Mouse (Mus musculus): ENCODE results near the gene Aatk. TPM values are rescaled to one million over a fixed set of nuclear protein-coding genes. Genes with fewer than 3 reads are reported as not detected.

Gene Aatk
- total RNA-seq, 2 experiments from 2014 or later = 213 to 224 TPM

DNA sequence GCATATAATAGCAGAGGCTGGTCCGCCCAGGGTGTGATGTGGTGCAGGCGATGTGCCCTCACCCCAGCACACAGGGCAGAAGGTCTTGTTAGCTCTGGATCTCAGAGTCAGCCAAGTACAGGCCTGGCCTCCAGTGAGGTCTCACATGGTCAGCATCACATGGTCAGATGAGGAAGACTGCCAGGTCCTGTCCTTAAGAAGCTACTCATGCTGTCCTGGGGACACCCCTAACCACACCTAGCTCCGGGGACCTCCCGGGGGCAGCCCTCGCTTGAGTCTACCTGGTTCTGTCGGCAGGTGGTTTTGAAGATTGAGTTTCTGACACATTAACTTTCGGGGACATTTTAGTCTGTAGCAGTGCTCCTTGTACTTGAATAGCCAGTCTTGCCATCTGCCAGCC is 58.6 kb downstream of the Aatk start:
- DNase-seq = no peak

- no peak for DNase-seq
These were observed 59.1 kb downstream of the Aatk start for GRCm38 (mm10) chr11:119987876-119988275.

DNA sequence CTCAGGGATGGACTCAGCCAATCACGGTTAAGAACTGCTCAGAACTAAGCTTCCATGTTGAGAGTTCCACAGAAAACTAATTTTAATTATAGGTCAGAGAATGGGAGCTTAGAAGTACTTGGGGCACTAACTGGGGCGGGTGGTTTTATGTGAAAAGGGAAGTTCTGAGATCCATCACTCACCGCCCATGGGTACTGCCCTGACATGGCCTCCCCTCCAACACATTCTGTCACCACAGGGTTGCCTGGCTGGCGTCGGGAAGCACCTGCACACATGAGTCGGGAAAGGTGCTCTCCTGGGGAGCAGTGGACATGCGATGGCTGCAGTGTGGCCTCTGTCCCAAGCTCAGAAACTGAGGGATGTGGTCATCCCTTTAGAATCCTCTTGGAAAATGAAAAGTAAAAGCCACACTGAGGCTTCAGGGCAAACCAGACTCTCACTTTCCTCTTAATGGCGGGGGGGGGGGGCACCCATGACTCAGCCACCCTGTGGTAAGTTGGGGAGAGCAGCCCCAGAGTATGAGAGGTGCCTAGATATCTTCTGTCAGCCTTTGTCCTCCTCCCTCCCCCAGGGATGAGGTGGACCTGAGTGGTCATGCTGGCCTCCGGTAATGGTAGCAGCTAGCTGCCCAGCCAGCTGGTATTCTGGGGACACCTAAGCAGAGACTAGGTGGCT is 60.1 kb downstream of the Aatk start:
- no peak for DNase-seq

GRCm38 (mm10) chr11:119983151-119983550 is 63.8 kb downstream of the Aatk start:
- no peak for DNase-seq

DNA sequence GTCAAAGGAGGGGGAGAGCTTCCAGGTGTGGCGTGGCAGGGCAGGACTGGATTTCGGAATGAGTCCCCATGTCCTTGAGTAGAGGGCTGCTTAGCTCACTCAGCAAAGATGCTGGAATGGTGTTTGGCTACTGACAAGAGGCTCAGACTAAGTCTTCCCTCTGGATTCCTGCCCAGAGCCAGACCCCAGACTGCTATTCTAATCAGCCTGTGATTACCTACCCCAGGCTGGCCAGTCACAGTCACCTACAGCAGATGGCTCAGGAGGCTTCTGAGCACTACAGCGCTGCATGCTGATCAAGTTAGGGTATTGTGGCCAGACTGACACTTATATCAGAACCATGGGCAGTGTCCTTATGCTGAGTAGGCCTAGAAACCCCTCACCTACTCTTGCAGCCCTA is 64.7 kb downstream of the Aatk start:
- no peak for DNase-seq

DNA sequence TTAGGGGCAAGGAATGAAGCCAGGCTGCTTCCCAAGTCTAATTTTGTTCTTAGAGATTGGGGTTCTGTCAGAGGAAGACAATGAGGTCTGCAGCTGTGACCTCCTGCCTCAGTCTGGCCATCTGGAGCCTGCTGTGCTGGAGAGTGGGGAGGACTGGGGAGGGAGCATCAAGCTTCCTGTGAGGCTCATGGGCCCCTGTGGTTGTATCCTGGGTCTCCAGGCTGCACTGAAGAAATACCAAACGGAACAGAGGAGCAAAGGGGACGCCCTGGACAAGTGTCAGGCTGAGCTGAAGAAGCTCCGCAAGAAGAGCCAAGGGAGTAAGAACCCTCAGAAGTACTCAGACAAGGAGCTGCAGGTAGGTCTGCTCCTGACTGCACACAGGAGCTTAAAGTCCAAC is 65.2 kb downstream of the Aatk start:
- DNase-seq = no peak

- no peak for DNase-seq
These were observed 67.2 kb downstream of the Aatk start for GRCm38 (mm10) chr11:119979596-119980385.

GRCm38 (mm10) chr11:119978701-119979100 is 68.3 kb downstream of the Aatk start:
- DNase-seq = no peak

- no peak for DNase-seq
These were observed 71.0 kb downstream of the Aatk start for GRCm38 (mm10) chr11:119975739-119976501.

DNA sequence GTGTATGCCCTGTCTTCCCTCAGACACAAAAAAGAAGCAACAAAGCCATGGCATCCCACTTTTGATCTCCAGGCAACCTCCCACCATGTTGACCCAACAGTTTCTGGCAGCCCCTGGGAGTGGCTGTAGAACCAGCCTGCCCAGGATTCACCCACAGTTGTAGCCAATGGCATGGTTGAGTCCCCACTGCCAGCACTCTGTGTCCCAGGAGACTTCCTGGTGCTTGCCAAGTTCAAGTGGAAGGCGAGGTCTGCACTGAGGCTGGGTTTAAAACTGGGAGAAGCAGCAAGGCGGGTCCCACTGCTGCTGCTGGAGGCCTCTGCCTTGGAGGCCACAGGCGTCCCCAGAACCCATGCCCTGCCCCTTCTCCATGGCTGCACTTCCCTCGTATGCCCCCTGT is 73.2 kb downstream of the Aatk start:
- DNase-seq = no peak

- no peak for DNase-seq
These were observed 76.7 kb downstream of the Aatk start for GRCm38 (mm10) chr11:119970021-119970851.

- no peak for DNase-seq
These were observed 79.1 kb downstream of the Aatk start for GRCm38 (mm10) chr11:119967892-119968291.

- DNase-seq = no peak
These were observed 79.6 kb downstream of the Aatk start for GRCm38 (mm10) chr11:119967401-119967800.

- DNase-seq = no peak
These were observed 80.7 kb downstream of the Aatk start for GRCm38 (mm10) chr11:119966294-119966693.

GRCm38 (mm10) chr11:119965053-119965452 is 81.9 kb downstream of the Aatk start:
- no peak for DNase-seq

DNA sequence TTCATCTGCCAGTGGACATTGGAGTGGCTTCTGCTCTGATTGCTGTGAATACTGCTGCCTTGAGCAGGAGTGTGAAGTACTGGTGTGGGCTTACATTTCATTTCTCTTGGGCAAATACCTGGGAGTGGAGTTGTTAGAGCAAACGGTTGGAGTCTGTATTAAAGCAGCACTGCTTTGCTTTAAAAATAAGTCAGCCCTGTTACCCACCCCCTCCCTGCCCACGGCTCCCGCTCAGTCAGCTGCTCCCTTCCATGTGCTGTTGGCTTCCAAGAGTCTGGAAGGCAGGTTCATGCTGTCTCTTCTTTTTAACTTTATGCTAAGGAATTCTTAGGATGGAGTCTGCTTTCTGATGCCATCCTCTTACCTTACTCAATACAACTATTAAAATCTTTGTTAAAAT is 85.5 kb downstream of the Aatk start:
- DNase-seq = no peak

- no peak for DNase-seq
These were observed 86.3 kb downstream of the Aatk start for GRCm38 (mm10) chr11:119960671-119961070.

GRCm38 (mm10) chr11:119959714-119960113 is 87.3 kb downstream of the Aatk start:
- DNase-seq = no peak

- DNase-seq = no peak
These were observed 88.1 kb downstream of the Aatk start for GRCm38 (mm10) chr11:119958856-119959255.
